Mouse (Mus musculus) cortical plate, adult 2 months (tissue): ENCODE data around the gene Srd5a1.

Experiments used
- CTCF ChIP-seq: fragments of 200-500 bp; IDR thresholded peaks from 2 replicates; pipeline ENCODE4 v1.5.1; 2011; ENCODE audit warnings: mild to moderate bottlenecking, control low read depth, low read length; ENCODE audit not compliant: insufficient read depth; ENCODE audit errors: extremely low read depth
- POLR2A ChIP-seq: fragments of 200-500 bp; IDR thresholded peaks from 2 replicates; pipeline ENCODE4 v1.6.1; 2011; ENCODE audit warnings: mild to moderate bottlenecking, low read length, control low read depth; ENCODE audit not compliant: insufficient read depth; ENCODE audit errors: extremely low read depth

DNA sequence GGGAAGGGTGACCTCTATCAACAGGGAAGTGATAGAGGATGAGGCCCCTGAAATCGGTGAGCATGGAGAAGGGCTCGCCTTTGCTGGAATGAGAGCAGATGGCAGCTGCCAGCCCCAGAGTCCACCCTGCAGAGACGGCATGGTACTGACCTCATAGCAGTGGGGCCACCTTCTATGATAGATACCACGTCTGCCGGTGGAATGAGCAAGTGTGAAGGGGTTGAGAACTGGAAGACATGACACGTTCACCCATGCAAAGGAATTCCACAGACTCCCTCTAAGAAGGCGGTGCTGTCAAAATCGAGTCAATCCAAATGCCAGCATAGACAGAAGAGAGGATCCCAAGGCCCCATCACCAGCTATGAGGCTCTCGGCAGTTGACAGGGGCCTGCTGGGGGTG is 57.0 kb downstream of the Srd5a1 start:
- no peak for TF ChIP-seq CTCF
- no peak for TF ChIP-seq POLR2A
